Mouse (Mus musculus): ENCODE data around the gene Cish. TPM values are rescaled to one million over a fixed set of nuclear protein-coding genes. Genes with fewer than 3 reads are reported as not detected.

The Cish gene
- polyA plus RNA-seq, 1 experiment from 2014 or later, result 9.9 TPM

GRCm38 (mm10) chr9:107290897-107291296, 4.9 kb upstream of the Cish start:
- ATAC-seq (ENCODE audit: low FRiP score, low read depth), result no peak
- H3K4me2 ChIP-seq (replicated peaks), result no peak overlapping the region
- WGBS, result 28% methylated on average over 10 of the region's 10 CpGs

GRCm38 (mm10) chr9:107294249-107294648, 1.6 kb upstream of the Cish start:
- Histone ChIP-seq H3K27ac (no peak overlapping the region), H3K4me1 (peaks cover 32% of the 10 kb centered on the region), H3K4me3 (no peak overlapping the region), H3K9ac (no peak overlapping the region), H3K27me3 (peaks cover 14% of the 10 kb centered on the region), H3K36me3 (no peaks in the 10 kb centered on the region), H3K9me3 (no peaks in the 10 kb centered on the region), H3K4me2 (replicated peaks) (no peak overlapping the region)
- WGBS, result 5% methylated on average over 6 of the region's 6 CpGs
- no peak for ATAC-seq (ENCODE audit: low FRiP score, low read depth)

More at GRCm38 (mm10) chr9:107290897-107291296, 4.9 kb upstream of the Cish start:
- Histone ChIP-seq H3K4me1 (peaks cover 12% of the 10 kb centered on the region), H3K9me3 (no peaks in the 10 kb centered on the region), H3K36me3 (no peaks in the 10 kb centered on the region), H3K4me3 (no peak overlapping the region), H3K27ac (no peak overlapping the region), H3K9ac (no peak overlapping the region), H3K27me3 (peaks cover 21% of the 10 kb centered on the region)

- peak overlapping the region; percentile 65; the same call in 1 of the 2 replicates for H3K4me3 ChIP-seq
- peaks cover 9% of the 10 kb centered on the region for H3K36me3 ChIP-seq
- 77% methylated on average over 4 of the region's 4 CpGs for WGBS
- no peak for ATAC-seq (ENCODE audit: low FRiP score, low read depth)
- peaks cover 23% of the 10 kb centered on the region for H3K4me1 ChIP-seq
- peak overlapping the region; percentile 77 for H3K4me2 ChIP-seq (replicated peaks)
- no peaks in the 10 kb centered on the region for H3K9me3 ChIP-seq
- no peak overlapping the region for H3K27ac ChIP-seq
- H3K9ac ChIP-seq, result no peak overlapping the region
- H3K27me3 ChIP-seq, result peaks cover 14% of the 10 kb centered on the region
These were observed 210 bp upstream of the Cish start for GRCm38 (mm10) chr9:107295616-107296015.

GRCm38 (mm10) chr9:107296041-107296440, 215 bp downstream of the Cish start:
- Histone ChIP-seq H3K9ac (peak overlapping the region; percentile 59), H3K9me3 (no peaks in the 10 kb centered on the region), H3K27ac (0 out of 2 replicates have a peak overlapping the region, but pooled peaks have one; percentile 15), H3K36me3 (peaks cover 13% of the 10 kb centered on the region), H3K4me1 (peaks cover 23% of the 10 kb centered on the region), H3K4me2 (replicated peaks) (peak overlapping the region; percentile 77), H3K4me3 (peak overlapping the region; percentile 65), H3K27me3 (peaks cover 14% of the 10 kb centered on the region)
- WGBS, result 4% methylated on average over 14 of the region's 14 CpGs
- peak; percentile 45; the same call in 1 of the 2 replicates for ATAC-seq (ENCODE audit: low FRiP score, low read depth)

- peak; percentile 97 for ATAC-seq (ENCODE audit: low FRiP score, low read depth)
- Histone ChIP-seq H3K27me3 (peaks cover 14% of the 10 kb centered on the region), H3K27ac (peak overlapping the region; percentile 24; the same call in 1 of the 2 replicates), H3K9me3 (no peaks in the 10 kb centered on the region), H3K4me2 (replicated peaks) (peak overlapping the region; percentile 77), H3K9ac (peak overlapping the region; percentile 80), H3K4me3 (peak overlapping the region; percentile 65), H3K4me1 (peaks cover 23% of the 10 kb centered on the region), H3K36me3 (peaks cover 18% of the 10 kb centered on the region)
- 0% methylated on average over 31 of the region's 31 CpGs for WGBS
These were observed 707 bp downstream of the Cish start for GRCm38 (mm10) chr9:107296501-107296965.

- peak overlapping the region; percentile 80 for H3K9ac ChIP-seq
- H3K4me1 ChIP-seq, result peaks cover 23% of the 10 kb centered on the region
- peaks cover 14% of the 10 kb centered on the region for H3K27me3 ChIP-seq
- 0 out of 2 replicates have a peak, but pooled peaks have one; percentile 10 for ATAC-seq (ENCODE audit: low FRiP score, low read depth)
- peak overlapping the region; percentile 77 for H3K4me2 ChIP-seq (replicated peaks)
- peaks cover 23% of the 10 kb centered on the region for H3K36me3 ChIP-seq
- no peaks in the 10 kb centered on the region for H3K9me3 ChIP-seq
- peak overlapping the region; percentile 24; the same call in 1 of the 2 replicates for H3K27ac ChIP-seq
- 14% methylated on average over 16 of the region's 16 CpGs for WGBS
- peak overlapping the region; percentile 65 for H3K4me3 ChIP-seq
These were observed 1.2 kb downstream of the Cish start for GRCm38 (mm10) chr9:107297059-107297458.

- WGBS, result 84% methylated on average over 4 of the region's 4 CpGs
- Histone ChIP-seq H3K27me3 (peaks cover 11% of the 10 kb centered on the region), H3K9me3 (no peaks in the 10 kb centered on the region), H3K4me3 (peak overlapping the region; percentile 65), H3K27ac (no peak overlapping the region), H3K36me3 (peaks cover 25% of the 10 kb centered on the region), H3K4me2 (replicated peaks) (peak overlapping the region; percentile 77), H3K9ac (peak overlapping the region; percentile 80), H3K4me1 (peaks cover 23% of the 10 kb centered on the region)
- ATAC-seq (ENCODE audit: low FRiP score, low read depth), result no peak
These were observed 1.8 kb downstream of the Cish start for GRCm38 (mm10) chr9:107297658-107298057.

GRCm38 (mm10) chr9:107298059-107298780, 2.4 kb downstream of the Cish start:
- WGBS, result 71% methylated on average over 8 of the region's 8 CpGs
- peaks cover 28% of the 10 kb centered on the region for H3K36me3 ChIP-seq
- H3K27ac ChIP-seq, result no peak overlapping the region
- no peak overlapping the region; the same call in 1 of the 2 replicates for H3K9ac ChIP-seq
- peaks cover 6% of the 10 kb centered on the region; the same call in 1 of the 2 replicates for H3K27me3 ChIP-seq
- peak overlapping the region; percentile 77 for H3K4me2 ChIP-seq (replicated peaks)
- H3K4me3 ChIP-seq, result peak overlapping the region; percentile 65
- no peak for ATAC-seq (ENCODE audit: low FRiP score, low read depth)
- H3K4me1 ChIP-seq, result peaks cover 23% of the 10 kb centered on the region
- no peaks in the 10 kb centered on the region for H3K9me3 ChIP-seq

GRCm38 (mm10) chr9:107298876-107299275, 3.0 kb downstream of the Cish start:
- no peak for ATAC-seq (ENCODE audit: low FRiP score, low read depth)
- Histone ChIP-seq H3K36me3 (peaks cover 32% of the 10 kb centered on the region), H3K27me3 (peaks cover 6% of the 10 kb centered on the region; the same call in 1 of the 2 replicates), H3K9ac (no peak overlapping the region), H3K9me3 (no peaks in the 10 kb centered on the region), H3K4me3 (no peak overlapping the region), H3K4me1 (peaks cover 23% of the 10 kb centered on the region), H3K27ac (no peak overlapping the region), H3K4me2 (replicated peaks) (0 out of 2 replicates have a peak overlapping the region, but pooled peaks have one; percentile 0)
- 78% methylated on average over 6 of the region's 6 CpGs for WGBS

GRCm38 (mm10) chr9:107299783-107300182, 4.0 kb downstream of the Cish start:
- Histone ChIP-seq H3K4me2 (replicated peaks) (no peak overlapping the region), H3K36me3 (peaks cover 32% of the 10 kb centered on the region), H3K4me1 (peaks cover 23% of the 10 kb centered on the region), H3K27ac (no peak overlapping the region), H3K27me3 (peaks cover 6% of the 10 kb centered on the region; the same call in 1 of the 2 replicates), H3K9me3 (no peaks in the 10 kb centered on the region), H3K9ac (no peak overlapping the region), H3K4me3 (no peak overlapping the region)
- WGBS, result 86% methylated on average over 7 of the region's 7 CpGs
- ATAC-seq (ENCODE audit: low FRiP score, low read depth), result no peak

- no peak overlapping the region for H3K27ac ChIP-seq
- H3K4me3 ChIP-seq, result no peak overlapping the region
- ATAC-seq (ENCODE audit: low FRiP score, low read depth), result no peak
- peaks cover 4% of the 10 kb centered on the region; the same call in 1 of the 2 replicates for H3K27me3 ChIP-seq
- 92% methylated on average over 30 of the region's 30 CpGs for WGBS
- no peak overlapping the region for H3K4me2 ChIP-seq (replicated peaks)
- H3K36me3 ChIP-seq, result peaks cover 32% of the 10 kb centered on the region
- no peak overlapping the region for H3K9ac ChIP-seq
- peaks cover 27% of the 10 kb centered on the region for H3K4me1 ChIP-seq
- H3K9me3 ChIP-seq, result no peaks in the 10 kb centered on the region
These were observed 4.6 kb downstream of the Cish start for GRCm38 (mm10) chr9:107300224-107300973.
